Mouse (Mus musculus) heart, embryonic 11.5 days (tissue): ENCODE results near the gene Hint1. TPM values are rescaled to one million over a fixed set of nuclear protein-coding genes. Genes with fewer than 3 reads are reported as not detected.
"Not testable (repeated sequence)": the region's sequence is repeated elsewhere in the genome, so short reads cannot be mapped to it uniquely, and the experiment has no call there.

Source experiments
- ATAC-seq: fragments of 200-750 bp; cut with Nextera tagmentation; replicated peaks from 2 replicates; pipeline ENCODE4 v1.8.0; 2017; ENCODE audit warnings: moderate library complexity; ENCODE audit not compliant: insufficient number of reproducible peaks, low FRiP score, low TSS enrichment
- H3K27ac ChIP-seq: fragments of 300-500 bp; sonication (generic); 2 replicates; pipeline ENCODE4 v1.5.1; 2014; ENCODE audit warnings: mild to moderate bottlenecking, low read depth, low read length
- H3K27me3 ChIP-seq: fragments of 300-500 bp; sonication (generic); 2 replicates; pipeline ENCODE4 v1.6.1; 2014; ENCODE audit warnings: mild to moderate bottlenecking, low read length, mixed read lengths; ENCODE audit not compliant: control insufficient read depth, insufficient read depth
- H3K36me3 ChIP-seq: fragments of 300-500 bp; sonication (generic); 2 replicates; pipeline ENCODE4 v1.6.1; 2014; ENCODE audit warnings: mild to moderate bottlenecking, low read length, moderate library complexity, mixed read lengths; ENCODE audit not compliant: control insufficient read depth, insufficient read depth
- H3K4me1 ChIP-seq: fragments of 300-500 bp; sonication (generic); 2 replicates; pipeline ENCODE4 v1.6.1; 2014; ENCODE audit warnings: low read length; ENCODE audit not compliant: control insufficient read depth, insufficient read depth
- H3K4me2 ChIP-seq: fragments of 300-500 bp; sonication (generic); 2 replicates; pipeline ENCODE4 v1.6.1; 2014; ENCODE audit warnings: mild to moderate bottlenecking, moderate library complexity
- H3K4me3 ChIP-seq: fragments of 300-500 bp; sonication (generic); 2 replicates; pipeline ENCODE4 v1.5.1; 2014; ENCODE audit warnings: low read depth, low read length
- H3K9ac ChIP-seq: fragments of 300-500 bp; sonication (generic); 2 replicates; pipeline ENCODE4 v1.6.1; 2014; ENCODE audit warnings: mild to moderate bottlenecking, low read depth, low read length, moderate library complexity
- H3K9me3 ChIP-seq: fragments of 300-500 bp; sonication (generic); replicated peaks from 2 replicates; pipeline ENCODE4 v1.6.1; 2016; ENCODE audit warnings: low read length; ENCODE audit not compliant: control insufficient read depth
- WGBS: fragments of 180-500 bp; shearing (Covaris S2); extraction: QIAGEN DNeasy Blood & Tissue Kit; methylation state at CpG from one replicate; pipeline ENCODE4 v1.1.7; 2014; ENCODE audit not compliant: insufficient replicate concordance; 5-methylcytosine and 5-hydroxymethylcytosine counted together
- polyA plus RNA-seq: library from polyadenylated mRNA; unstranded; fragments of >200 nt; fragmentation: Nextera tagmentation; extraction: Ambion mirVana; gene quantifications from 2 replicates; pipeline ENCODE4 v1.2.1, GENCODE M21; 2014

Hint1 gene
- polyA plus RNA-seq, 1 experiment from 2014 or later = 632 TPM

DNA sequence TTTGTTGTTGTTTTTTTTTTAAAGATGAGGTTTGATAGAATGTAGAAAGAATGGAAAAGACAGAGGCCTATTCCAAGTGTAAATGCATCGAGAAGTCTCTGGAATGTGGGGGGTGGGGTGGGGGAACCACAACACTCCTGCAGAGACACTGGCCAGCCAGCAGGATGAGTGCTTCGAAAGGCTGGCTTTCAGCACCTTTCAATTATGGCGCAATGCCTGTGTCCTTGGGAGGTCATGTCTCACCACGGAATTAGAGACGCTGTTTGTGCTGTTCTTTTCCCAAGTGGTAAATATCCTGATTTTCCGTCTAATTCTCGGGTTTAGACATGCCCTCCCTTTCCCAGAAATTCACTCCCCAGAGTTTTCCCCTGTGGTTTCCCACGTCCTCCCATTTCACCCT lies 16.5 kb downstream of the Hint1 start:
- H3K27ac ChIP-seq = peak overlapping the region; percentile 72
- ATAC-seq = no peak
- H3K9ac ChIP-seq = no peak overlapping the region

GRCm38 (mm10) chr11:54884197-54884828 lies 18.1 kb downstream of the Hint1 start:
- H3K4me2 ChIP-seq = no peak overlapping the region
- no peak overlapping the region for H3K27ac ChIP-seq
- H3K9me3 ChIP-seq = no peaks in the 10 kb centered on the region; the same call in 1 of the 2 replicates
- H3K27me3 ChIP-seq = no peaks in the 10 kb centered on the region
- peaks cover 30% of the 10 kb centered on the region for H3K4me1 ChIP-seq
- H3K9ac ChIP-seq = no peak overlapping the region
- no peak for ATAC-seq
- H3K4me3 ChIP-seq = no peak overlapping the region
- no peaks in the 10 kb centered on the region for H3K36me3 ChIP-seq
- 67% methylated on average over 5 of the region's 5 CpGs for WGBS

More for the DNA sequence above, 16.5 kb downstream of the Hint1 start:
- H3K4me3 ChIP-seq = no peak overlapping the region
- H3K27me3 ChIP-seq = no peaks in the 10 kb centered on the region
- peaks cover 30% of the 10 kb centered on the region for H3K4me1 ChIP-seq
- H3K4me2 ChIP-seq = no peak overlapping the region
- no peaks in the 10 kb centered on the region for H3K36me3 ChIP-seq
- 22% methylated on average over 8 of the region's 8 CpGs for WGBS
- no peaks in the 10 kb centered on the region for H3K9me3 ChIP-seq

- Histone ChIP-seq H3K4me1 (peaks cover 26% of the 10 kb centered on the region), H3K36me3 (no peaks in the 10 kb centered on the region), H3K9ac (no peak overlapping the region), H3K27ac (peak overlapping the region; percentile 1; the same call in 1 of the 2 replicates), H3K27me3 (no peaks in the 10 kb centered on the region), H3K9me3 (no peaks in the 10 kb centered on the region; the same call in 1 of the 2 replicates), H3K4me3 (no peak overlapping the region), H3K4me2 (no peak overlapping the region)
- ATAC-seq = no peak
- 21% methylated on average over 5 of the region's 5 CpGs for WGBS
Measured at GRCm38 (mm10) chr11:54884937-54885336, 18.8 kb downstream of the Hint1 start.

GRCm38 (mm10) chr11:54885406-54885805 lies 19.2 kb downstream of the Hint1 start:
- Histone ChIP-seq H3K4me3 (no peak overlapping the region), H3K4me1 (peaks cover 21% of the 10 kb centered on the region), H3K9me3 (no peaks in the 10 kb centered on the region; the same call in 1 of the 2 replicates), H3K27ac (no peak overlapping the region), H3K27me3 (no peaks in the 10 kb centered on the region), H3K9ac (no peak overlapping the region), H3K36me3 (no peaks in the 10 kb centered on the region), H3K4me2 (no peak overlapping the region)
- WGBS = 89% methylated on average over 2 of the region's 2 CpGs
- ATAC-seq = no peak

DNA sequence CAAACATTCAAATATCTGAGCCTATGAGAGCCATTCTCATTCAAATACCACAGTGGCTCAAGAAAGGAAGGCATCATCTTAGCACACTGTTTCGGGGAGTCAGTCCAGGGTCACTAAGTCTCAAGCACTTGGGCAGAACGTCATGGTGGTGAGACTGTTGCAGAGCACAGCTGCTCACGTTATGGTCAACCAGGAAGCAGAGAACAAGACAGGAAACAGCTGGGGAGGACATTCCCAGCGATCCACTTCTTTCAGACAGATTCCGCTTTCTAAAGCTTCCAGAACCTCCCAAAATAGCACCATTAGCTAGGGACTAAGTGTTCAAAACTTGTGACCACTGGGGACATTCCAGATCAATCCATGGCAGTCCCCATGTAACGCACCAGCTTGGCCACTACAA lies 21.7 kb downstream of the Hint1 start:
- Histone ChIP-seq H3K4me3 (no peak overlapping the region), H3K9ac (no peak overlapping the region), H3K27me3 (no peaks in the 10 kb centered on the region), H3K4me1 (peaks cover 7% of the 10 kb centered on the region; the same call in 1 of the 2 replicates), H3K4me2 (no peak overlapping the region), H3K36me3 (no peaks in the 10 kb centered on the region), H3K27ac (no peak overlapping the region), H3K9me3 (no peaks in the 10 kb centered on the region; the same call in 1 of the 2 replicates)
- ATAC-seq = no peak
- WGBS = 65% methylated on average over 6 of the region's 6 CpGs

GRCm38 (mm10) chr11:54891341-54891740 lies 25.2 kb downstream of the Hint1 start:
- H3K27ac ChIP-seq = no peak overlapping the region
- no peak for ATAC-seq
- H3K4me3 ChIP-seq = no peak overlapping the region
- no peaks in the 10 kb centered on the region; the same call in 1 of the 2 replicates for H3K9me3 ChIP-seq
- WGBS = 70% methylated on average over 5 of the region's 5 CpGs
- no peak overlapping the region for H3K4me2 ChIP-seq
- H3K9ac ChIP-seq = no peak overlapping the region
- no peaks in the 10 kb centered on the region for H3K27me3 ChIP-seq
- H3K36me3 ChIP-seq = no peaks in the 10 kb centered on the region
- H3K4me1 ChIP-seq = no peaks in the 10 kb centered on the region

- Histone ChIP-seq H3K4me2 (no peak overlapping the region), H3K36me3 (no peaks in the 10 kb centered on the region), H3K9me3 (no peaks in the 10 kb centered on the region; the same call in 1 of the 2 replicates), H3K27ac (no peak overlapping the region), H3K4me1 (no peaks in the 10 kb centered on the region), H3K27me3 (no peaks in the 10 kb centered on the region), H3K9ac (no peak overlapping the region), H3K4me3 (no peak overlapping the region)
- no peak for ATAC-seq
- WGBS = 55% methylated on average over 7 of the region's 7 CpGs
Measured at GRCm38 (mm10) chr11:54892091-54892490, 25.9 kb downstream of the Hint1 start.

DNA sequence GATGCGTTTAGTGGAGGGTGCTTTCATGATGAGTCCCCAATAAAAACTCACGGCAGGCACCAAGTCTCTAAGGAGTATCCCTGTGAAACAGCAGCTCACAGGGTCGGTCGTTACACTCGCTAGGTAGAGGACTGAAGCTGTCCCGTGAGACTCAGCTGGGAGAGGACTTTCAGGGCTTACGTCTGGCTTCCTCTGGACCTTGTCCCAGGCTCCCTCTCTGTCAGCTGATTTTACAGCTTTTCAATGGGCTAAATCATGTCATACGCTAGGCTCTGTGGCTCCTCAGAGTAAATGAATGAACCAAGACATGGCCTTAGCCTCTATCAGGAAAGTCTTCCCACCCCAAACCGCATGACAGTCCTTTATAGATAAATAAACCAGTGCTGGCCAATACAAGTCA lies 28.4 kb downstream of the Hint1 start:
- 64% methylated on average over 9 of the region's 9 CpGs for WGBS
- Histone ChIP-seq H3K4me3 (no peak overlapping the region), H3K27me3 (no peaks in the 10 kb centered on the region), H3K4me2 (no peak overlapping the region), H3K9me3 (no peaks in the 10 kb centered on the region), H3K9ac (no peak overlapping the region), H3K27ac (no peak overlapping the region), H3K4me1 (0 out of 2 replicates have a peak, but pooled peaks cover 5% of the 10 kb centered on the region), H3K36me3 (no peaks in the 10 kb centered on the region)
- no peak for ATAC-seq

DNA sequence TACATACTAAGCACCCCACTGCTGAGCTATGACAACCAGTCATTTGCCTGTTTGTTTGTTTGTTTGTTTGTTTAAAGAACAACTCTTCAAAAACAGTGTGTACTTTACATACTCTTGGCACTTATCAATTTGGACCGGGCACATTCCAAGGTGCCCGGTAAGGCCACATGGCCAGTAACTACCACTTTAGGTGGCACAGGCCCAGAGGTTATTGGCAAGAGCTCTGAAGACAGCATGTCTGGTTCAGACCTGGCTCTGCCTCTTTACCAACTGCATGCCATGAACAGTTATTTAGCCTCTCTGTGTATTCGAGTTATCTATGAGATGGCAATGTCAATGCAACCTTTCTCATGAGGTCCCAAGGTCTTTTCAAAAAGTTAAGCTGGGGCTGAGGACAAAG lies 30.5 kb downstream of the Hint1 start:
- H3K27ac ChIP-seq, H3K4me3 ChIP-seq, ATAC-seq, H3K9ac ChIP-seq, H3K4me2 ChIP-seq, H3K36me3 ChIP-seq, H3K4me1 ChIP-seq, H3K27me3 ChIP-seq, H3K9me3 ChIP-seq: not testable (repeated sequence)
- WGBS = 87% methylated on average over 3 of the region's 3 CpGs
